Mouse (Mus musculus) heart, adult 2 months (tissue): ENCODE data around the gene Ppp1r14b.

Experiments used
- CTCF ChIP-seq: fragments of 200-600 bp; IDR thresholded peaks from 2 replicates; pipeline ENCODE4 v1.8.1; 2022; ENCODE audit warnings: antibody characterized with exemption, mild to moderate bottlenecking, moderate library complexity
- POLR2A ChIP-seq: fragments of 200-500 bp; IDR thresholded peaks from 2 replicates; pipeline ENCODE4 v1.6.1; 2011; ENCODE audit warnings: mild to moderate bottlenecking, low read depth, low read length, control low read depth; ENCODE audit not compliant: insufficient read depth

- TF ChIP-seq CTCF (no peak), POLR2A (no peak)
These were observed 23.0 kb downstream of the Ppp1r14b start for GRCm38 (mm10) chr19:6997721-6998290.
